ENCODE assay signal across 9 mouse cellular contexts in the genomic region with DNA sequence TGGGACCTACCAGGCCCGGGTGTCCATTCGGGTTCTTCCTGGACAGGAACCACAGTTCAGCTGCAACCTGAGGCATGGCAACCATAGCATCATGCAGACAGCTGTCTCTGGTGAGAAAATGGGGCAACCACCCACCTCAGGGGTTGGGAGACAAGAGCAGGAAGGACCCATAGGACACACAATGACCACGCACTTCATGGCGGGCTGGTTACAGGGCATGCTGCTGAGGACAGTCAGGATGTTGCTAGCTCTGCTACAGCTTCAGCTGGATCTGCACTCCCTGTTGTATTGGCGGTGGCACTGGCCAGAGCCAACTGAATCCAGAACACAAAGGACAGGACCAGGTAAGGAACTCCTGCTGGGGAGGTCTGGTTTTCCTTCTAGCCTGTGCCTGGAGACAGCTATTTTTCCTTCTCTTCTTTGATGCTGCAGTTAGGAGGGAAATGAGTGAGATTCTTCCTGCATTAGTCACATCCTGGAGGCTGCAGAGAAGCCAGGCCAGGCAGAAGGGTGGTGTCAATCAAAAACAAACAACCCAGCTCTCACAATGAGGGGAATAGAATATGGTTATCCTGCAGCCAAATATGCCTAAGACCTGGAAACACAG. TPM values are rescaled to one million over a fixed set of nuclear protein-coding genes. Genes with fewer than 3 reads are reported as not detected.
A peak's percentile ranks its signal among the peaks of the same experiment; 100 is the strongest.
DNase-seq lines count a peak whose midpoint lies in the region; ATAC-seq and TF ChIP-seq lines count a peak whose summit lies in the region.
"Had no signal": no experiment of that assay in that cellular context is flagged by ENCODE, and none has a peak within 500 bp of the region (broad histone marks: within the 10 kb centered on the region; RNA-seq: fewer than 3 reads in every experiment).

No protein-coding gene starts in this region.

- TF ChIP-seq CTCF in lung, postnatal 0 days (IDR thresholded peaks at IDR 0.05) = no peak

- H3K4me2 ChIP-seq in lung, postnatal 0 days (replicated peaks; ENCODE audit: low read depth, low read length) = no peak overlapping the region
- no peak overlapping the region for H3K4me2 ChIP-seq in forebrain, embryonic 14.5 days (ENCODE audit: low read length)
- H3K4me2 ChIP-seq: liver, embryonic 12.5 days had no signal

- no peaks in the 10 kb centered on the region for H3K27me3 ChIP-seq in lung, postnatal 0 days (replicated peaks; ENCODE audit: insufficient read depth, low read length)
- no peaks in the 10 kb centered on the region for H3K27me3 ChIP-seq in forebrain, embryonic 14.5 days (replicated peaks; ENCODE audit: control insufficient read depth, insufficient read depth, low read length)
- H3K27me3 ChIP-seq: liver, embryonic 12.5 days had no signal

- no peak overlapping the region for H3K9ac ChIP-seq in lung, postnatal 0 days (replicated peaks; ENCODE audit: low read depth)
- H3K9ac ChIP-seq in forebrain, embryonic 14.5 days (ENCODE audit: low read length) = no peak overlapping the region
- H3K9ac ChIP-seq: liver, embryonic 12.5 days had no signal

- peak; percentile 38 for DNase-seq in embryo, embryonic 10 days (ENCODE audit: low spot score)
- DNase-seq in embryo, embryonic 9.5 days (ENCODE audit: extremely low spot score) = no peak
- DNase-seq in embryo, embryonic 10.5 days (ENCODE audit: low spot score) = peak; percentile 22
- DNase-seq in heart, postnatal 4 days = peak; percentile 28
- DNase-seq in lung, postnatal 0 days (ENCODE audit: low spot score) = peak; percentile 79
- no peak for DNase-seq in right cerebral cortex, postnatal 36 days (ENCODE audit: low spot score in 2 of 2)
- no peak for DNase-seq in forebrain, embryonic 14.5 days (ENCODE audit: low spot score)
- DNase-seq in cerebellum, postnatal 14 days = no peak

- H3K36me3 ChIP-seq in lung, postnatal 0 days (ENCODE audit: insufficient read depth, low read length) = no peaks in the 10 kb centered on the region
- H3K36me3 ChIP-seq in forebrain, embryonic 14.5 days (ENCODE audit: control insufficient read depth, insufficient read depth, low read length) = no peaks in the 10 kb centered on the region
- H3K36me3 ChIP-seq: liver, embryonic 12.5 days had no signal

- no peaks in the 10 kb centered on the region for H3K9me3 ChIP-seq in lung, postnatal 0 days (ENCODE audit: low read length)
- H3K9me3 ChIP-seq in forebrain, embryonic 14.5 days (replicated peaks; ENCODE audit: control insufficient read depth, low read length) = no peaks in the 10 kb centered on the region
- H3K9me3 ChIP-seq: liver, embryonic 12.5 days had no signal

- H3K27ac ChIP-seq in lung, postnatal 0 days (ENCODE audit: low read length) = peak overlapping the region; percentile 52
- H3K27ac ChIP-seq in forebrain, embryonic 14.5 days (ENCODE audit: low read depth, low read length) = no peak overlapping the region
- H3K27ac ChIP-seq: liver, embryonic 12.5 days had no signal

- H3K4me3 ChIP-seq in lung, postnatal 0 days (ENCODE audit: low read depth, low read length) = no peak overlapping the region
- H3K4me3 ChIP-seq in forebrain, embryonic 14.5 days (ENCODE audit: low read depth, low read length) = no peak overlapping the region
- H3K4me3 ChIP-seq: liver, embryonic 12.5 days had no signal

- TF ChIP-seq EP300 in lung, postnatal 0 days (IDR thresholded peaks at IDR 0.05) = peak; percentile 79

- ATAC-seq in lung, postnatal 0 days = peak; percentile 93
- no peak for ATAC-seq in forebrain, embryonic 14.5 days
- ATAC-seq: liver, embryonic 12.5 days had no signal

- no peaks in the 10 kb centered on the region for H3K4me1 ChIP-seq in lung, postnatal 0 days (ENCODE audit: insufficient read depth, low read depth, low read length)
- H3K4me1 ChIP-seq in forebrain, embryonic 14.5 days (ENCODE audit: control insufficient read depth, insufficient read depth, low read length) = no peaks in the 10 kb centered on the region
- H3K4me1 ChIP-seq: liver, embryonic 12.5 days had no signal

- 59% methylated on average over 5 of the region's 5 CpGs for WGBS in lung, postnatal 0 days
- WGBS in forebrain, embryonic 14.5 days = 82% methylated on average over 5 of the region's 5 CpGs

RNA-seq across cellular contexts. Expression of a gene that starts 12.7 kb away (rescaled TPM):
- total RNA-seq in heart, postnatal 4 days (2021) = 1 to 10 TPM; 1.1 to 2.0 TPM
- polyA plus RNA-seq in lung, postnatal 0 days (2015; fragmentation: Nextera tagmentation; extraction: Ambion mirVana) = 45.6 and 51.1 TPM in 2 replicates
- polyA plus RNA-seq in forebrain, embryonic 14.5 days (2014; fragmentation: Nextera tagmentation; extraction: Ambion mirVana) = 19.1 and 20.9 TPM in 2 replicates

RNA-seq across cellular contexts. Expression of a gene that starts 18.6 kb away (rescaled TPM):
- total RNA-seq in heart, postnatal 4 days (2021) = 1 to 10 TPM; 2.8 to 3.5 TPM
- polyA plus RNA-seq in lung, postnatal 0 days (2015; fragmentation: Nextera tagmentation; extraction: Ambion mirVana) = 4.3 and 5.7 TPM in 2 replicates
- polyA plus RNA-seq in forebrain, embryonic 14.5 days (2014; fragmentation: Nextera tagmentation; extraction: Ambion mirVana) = 0.29 and 0.41 TPM in 2 replicates

RNA-seq across cellular contexts. Expression of a gene that starts 37.0 kb away (rescaled TPM):
- total RNA-seq in heart, postnatal 4 days (2021) = not detected
- not detected in 2 replicates for polyA plus RNA-seq in lung, postnatal 0 days (2015; fragmentation: Nextera tagmentation; extraction: Ambion mirVana)
- polyA plus RNA-seq in forebrain, embryonic 14.5 days (2014; fragmentation: Nextera tagmentation; extraction: Ambion mirVana) = 0.10 TPM in 1 of 2 replicates, not detected in the other
- polyA plus RNA-seq: liver, embryonic 12.5 days had no signal

RNA-seq across cellular contexts. Expression of a gene that starts 51.8 kb away (rescaled TPM):
- 10 to 100 TPM; 11.9 to 14.9 TPM for total RNA-seq in heart, postnatal 4 days (2021)
- polyA plus RNA-seq in lung, postnatal 0 days (2015; fragmentation: Nextera tagmentation; extraction: Ambion mirVana) = 17.6 and 19.0 TPM in 2 replicates
- 17.4 and 19.0 TPM in 2 replicates for polyA plus RNA-seq in forebrain, embryonic 14.5 days (2014; fragmentation: Nextera tagmentation; extraction: Ambion mirVana)

Comparison
In these comparisons a context has a peak if more than half of its experiments do, and no peak if none do; other contexts are left out.
1. DNase-seq: peak in embryo, embryonic 10 days (single experiment), embryo, embryonic 10.5 days (single experiment), heart, postnatal 4 days (single experiment) and lung, postnatal 0 days (single experiment); none in embryo, embryonic 9.5 days (single experiment), right cerebral cortex, postnatal 36 days (0 of 2), forebrain, embryonic 14.5 days (single experiment) and cerebellum, postnatal 14 days (0 of 2).